Mouse (Mus musculus): ENCODE results near the gene Chrnb2. TPM values are rescaled to one million over a fixed set of nuclear protein-coding genes. Genes with fewer than 3 reads are reported as not detected.

Gene Chrnb2
- polyA plus RNA-seq, 1 experiment from 2014 or later = 0.89 TPM

GRCm38 (mm10) chr3:89738509-89738908 is 25.9 kb downstream of the Chrnb2 start:
- Histone ChIP-seq H3K27ac (replicated peaks) (no peak overlapping the region), H3K36me3 (peaks cover 56% of the 10 kb centered on the region), H3K4me1 (no peaks in the 10 kb centered on the region), H3K9me3 (replicated peaks) (no peaks in the 10 kb centered on the region), H3K4me2 (replicated peaks) (no peak overlapping the region), H3K9ac (no peak overlapping the region), H3K4me3 (replicated peaks) (no peak overlapping the region), H3K27me3 (no peaks in the 10 kb centered on the region)
- 90% methylated on average over 6 of the region's 6 CpGs for WGBS
- ATAC-seq (ENCODE audit: insufficient number of reproducible peaks, low FRiP score, low TSS enrichment, low read depth) = no peak

GRCm38 (mm10) chr3:89732091-89732490 is 32.3 kb downstream of the Chrnb2 start:
- ATAC-seq (ENCODE audit: insufficient number of reproducible peaks, low FRiP score, low TSS enrichment, low read depth) = no peak
- H3K9me3 ChIP-seq (replicated peaks) = no peaks in the 10 kb centered on the region
- no peak overlapping the region for H3K4me3 ChIP-seq (replicated peaks)
- no peak overlapping the region for H3K4me2 ChIP-seq (replicated peaks)
- no peak overlapping the region for H3K27ac ChIP-seq (replicated peaks)
- H3K36me3 ChIP-seq = peaks cover 10% of the 10 kb centered on the region; the same call in 1 of the 2 replicates
- 83% methylated on average over 4 of the region's 4 CpGs for WGBS
- H3K4me1 ChIP-seq = peaks cover 16% of the 10 kb centered on the region
- H3K9ac ChIP-seq = no peak overlapping the region
- no peaks in the 10 kb centered on the region for H3K27me3 ChIP-seq

GRCm38 (mm10) chr3:89730350-89731331 is 33.8 kb downstream of the Chrnb2 start:
- under 1% methylated on average over 32 of the region's 32 CpGs for WGBS
- Histone ChIP-seq H3K4me2 (replicated peaks) (peak overlapping the region; percentile 82), H3K4me1 (peaks cover 16% of the 10 kb centered on the region), H3K9ac (peak overlapping the region; percentile 55), H3K4me3 (replicated peaks) (peak overlapping the region; percentile 71), H3K27me3 (no peaks in the 10 kb centered on the region), H3K27ac (replicated peaks) (peak overlapping the region; percentile 82), H3K9me3 (replicated peaks) (no peaks in the 10 kb centered on the region), H3K36me3 (0 out of 2 replicates have a peak, but pooled peaks cover under 1% of the 10 kb centered on the region)
- peak; percentile 89 for ATAC-seq (ENCODE audit: insufficient number of reproducible peaks, low FRiP score, low TSS enrichment, low read depth)

GRCm38 (mm10) chr3:89728848-89729247 is 35.6 kb downstream of the Chrnb2 start:
- no peak overlapping the region for H3K4me3 ChIP-seq (replicated peaks)
- no peaks in the 10 kb centered on the region for H3K27me3 ChIP-seq
- H3K9me3 ChIP-seq (replicated peaks) = no peaks in the 10 kb centered on the region
- peaks cover 16% of the 10 kb centered on the region for H3K4me1 ChIP-seq
- no peak for ATAC-seq (ENCODE audit: insufficient number of reproducible peaks, low FRiP score, low TSS enrichment, low read depth)
- no peak overlapping the region for H3K27ac ChIP-seq (replicated peaks)
- 82% methylated on average over 2 of the region's 2 CpGs for WGBS
- H3K36me3 ChIP-seq = no peaks in the 10 kb centered on the region
- H3K9ac ChIP-seq = no peak overlapping the region
- no peak overlapping the region for H3K4me2 ChIP-seq (replicated peaks)

GRCm38 (mm10) chr3:89727028-89727427 is 37.4 kb downstream of the Chrnb2 start:
- H3K4me3 ChIP-seq (replicated peaks) = no peak overlapping the region
- H3K9ac ChIP-seq = no peak overlapping the region
- no peak overlapping the region for H3K27ac ChIP-seq (replicated peaks)
- no peaks in the 10 kb centered on the region for H3K27me3 ChIP-seq
- no peaks in the 10 kb centered on the region for H3K36me3 ChIP-seq
- H3K4me1 ChIP-seq = peaks cover 16% of the 10 kb centered on the region
- no peak for ATAC-seq (ENCODE audit: insufficient number of reproducible peaks, low FRiP score, low TSS enrichment, low read depth)
- WGBS = 20% methylated on average over 4 of the region's 4 CpGs
- H3K4me2 ChIP-seq (replicated peaks) = no peak overlapping the region
- H3K9me3 ChIP-seq (replicated peaks) = no peaks in the 10 kb centered on the region

- Histone ChIP-seq H3K27ac (replicated peaks) (no peak overlapping the region), H3K4me2 (replicated peaks) (no peak overlapping the region), H3K9ac (no peak overlapping the region), H3K4me1 (peaks cover 5% of the 10 kb centered on the region; the same call in 1 of the 2 replicates), H3K36me3 (no peaks in the 10 kb centered on the region), H3K27me3 (no peaks in the 10 kb centered on the region), H3K4me3 (replicated peaks) (no peak overlapping the region), H3K9me3 (replicated peaks) (no peaks in the 10 kb centered on the region)
- WGBS = 70% methylated on average over 7 of the region's 7 CpGs
- ATAC-seq (ENCODE audit: insufficient number of reproducible peaks, low FRiP score, low TSS enrichment, low read depth) = no peak
Observed at GRCm38 (mm10) chr3:89723400-89724084, 40.9 kb downstream of the Chrnb2 start.

GRCm38 (mm10) chr3:89722032-89722431 is 42.4 kb downstream of the Chrnb2 start:
- Histone ChIP-seq H3K9me3 (replicated peaks) (no peaks in the 10 kb centered on the region), H3K27me3 (no peaks in the 10 kb centered on the region), H3K4me2 (replicated peaks) (no peak overlapping the region), H3K4me3 (replicated peaks) (no peak overlapping the region), H3K27ac (replicated peaks) (no peak overlapping the region), H3K4me1 (peaks cover 5% of the 10 kb centered on the region; the same call in 1 of the 2 replicates), H3K36me3 (no peaks in the 10 kb centered on the region), H3K9ac (no peak overlapping the region)
- ATAC-seq (ENCODE audit: insufficient number of reproducible peaks, low FRiP score, low TSS enrichment, low read depth) = no peak

- Histone ChIP-seq H3K9ac (peak overlapping the region; percentile 83; the same call in 1 of the 2 replicates), H3K27ac (replicated peaks) (no peak overlapping the region), H3K4me1 (peaks cover 14% of the 10 kb centered on the region), H3K4me3 (replicated peaks) (peak overlapping the region; percentile 92), H3K36me3 (no peaks in the 10 kb centered on the region), H3K4me2 (replicated peaks) (peak overlapping the region; percentile 88), H3K27me3 (no peaks in the 10 kb centered on the region; the same call in 1 of the 2 replicates), H3K9me3 (replicated peaks) (no peaks in the 10 kb centered on the region)
- 45% methylated on average over 6 of the region's 6 CpGs for WGBS
- ATAC-seq (ENCODE audit: insufficient number of reproducible peaks, low FRiP score, low TSS enrichment, low read depth) = no peak
Observed at GRCm38 (mm10) chr3:89715967-89716256, 48.5 kb downstream of the Chrnb2 start.

- H3K9me3 ChIP-seq (replicated peaks) = no peaks in the 10 kb centered on the region
- H3K4me3 ChIP-seq (replicated peaks) = peak overlapping the region; percentile 92
- ATAC-seq (ENCODE audit: insufficient number of reproducible peaks, low FRiP score, low TSS enrichment, low read depth) = peak; percentile 60
- WGBS = 2% methylated on average over 59 of the region's 59 CpGs
- H3K4me1 ChIP-seq = peaks cover 13% of the 10 kb centered on the region; the same call in 1 of the 2 replicates
- H3K9ac ChIP-seq = peak overlapping the region; percentile 83
- peak overlapping the region; percentile 65 for H3K27ac ChIP-seq (replicated peaks)
- no peaks in the 10 kb centered on the region; the same call in 1 of the 2 replicates for H3K27me3 ChIP-seq
- H3K4me2 ChIP-seq (replicated peaks) = peak overlapping the region; percentile 88
- H3K36me3 ChIP-seq = no peaks in the 10 kb centered on the region
Observed at GRCm38 (mm10) chr3:89715207-89715966, 49.0 kb downstream of the Chrnb2 start.

- H3K9ac ChIP-seq = peak within 1 kb of the TSS; percentile 83
- peak within 1 kb of the TSS; percentile 88 for H3K4me2 ChIP-seq (replicated peaks)
- no peaks in the 10 kb centered on the region for H3K9me3 ChIP-seq (replicated peaks)
- peak within 1 kb of the TSS; percentile 92 for H3K4me3 ChIP-seq (replicated peaks)
- peak within 1 kb of the TSS; percentile 65 for H3K27ac ChIP-seq (replicated peaks)
- H3K4me1 ChIP-seq = peaks cover 13% of the 10 kb centered on the region; the same call in 1 of the 2 replicates
- WGBS = 5% methylated on average over 28 of the region's 28 CpGs
- ATAC-seq (ENCODE audit: insufficient number of reproducible peaks, low FRiP score, low TSS enrichment, low read depth) = peak; percentile 81
- H3K27me3 ChIP-seq = no peaks in the 10 kb centered on the region; the same call in 1 of the 2 replicates
- H3K36me3 ChIP-seq = no peaks in the 10 kb centered on the region
Observed at GRCm38 (mm10) chr3:89714359-89715206, 49.8 kb downstream of the Chrnb2 start, which contains the start of gene Adar. Adar (plus strand) TSS chr3:89715022.

Measured in embryonic facial prominence, embryonic 15.5 days (tissue).